Mouse (Mus musculus) mesoderm, embryonic 11.5 days (tissue): ENCODE data around the gene Sox5.
A peak's percentile ranks its signal among the peaks of the same experiment; 100 is the strongest.

ENCODE experiments used
- DNase-seq: peaks from one replicate; pipeline ENCODE4 v3.0.0-alpha.2; 2012; ENCODE audit warnings: low read depth, low spot score

Gene Sox5

GRCm38 (mm10) chr6:144659115-144660108 lies 122.4 kb downstream of the Sox5 start:
- DNase-seq = no peak

- no peak for DNase-seq
These were observed 128.9 kb downstream of the Sox5 start for GRCm38 (mm10) chr6:144652876-144653275.

- peak; percentile 21 for DNase-seq
These were observed 132.9 kb downstream of the Sox5 start for GRCm38 (mm10) chr6:144648896-144649295.

- peak; percentile 29 for DNase-seq
These were observed 133.6 kb downstream of the Sox5 start for GRCm38 (mm10) chr6:144648124-144648591.

- DNase-seq = no peak
These were observed 135.4 kb downstream of the Sox5 start for GRCm38 (mm10) chr6:144646331-144646730.

- DNase-seq = no peak
These were observed 136.0 kb downstream of the Sox5 start for GRCm38 (mm10) chr6:144645796-144646195.

- peak; percentile 51 for DNase-seq
These were observed 137.1 kb downstream of the Sox5 start for GRCm38 (mm10) chr6:144644711-144645110.

- DNase-seq = no peak
These were observed 138.2 kb downstream of the Sox5 start for GRCm38 (mm10) chr6:144643601-144644000.

GRCm38 (mm10) chr6:144641888-144642287 lies 139.9 kb downstream of the Sox5 start:
- no peak for DNase-seq

- DNase-seq = no peak
These were observed 141.2 kb downstream of the Sox5 start for GRCm38 (mm10) chr6:144640591-144640990.

GRCm38 (mm10) chr6:144638547-144638946 lies 143.2 kb downstream of the Sox5 start:
- no peak for DNase-seq

- no peak for DNase-seq
These were observed 154.2 kb downstream of the Sox5 start for GRCm38 (mm10) chr6:144627539-144628115.

GRCm38 (mm10) chr6:144621089-144621769 lies 160.5 kb downstream of the Sox5 start:
- DNase-seq = peak; percentile 38

- DNase-seq = no peak
These were observed 170.4 kb downstream of the Sox5 start for GRCm38 (mm10) chr6:144611383-144611791.

- DNase-seq = no peak
These were observed 170.9 kb downstream of the Sox5 start for GRCm38 (mm10) chr6:144610878-144611277.

- DNase-seq = no peak
These were observed 178.9 kb downstream of the Sox5 start for GRCm38 (mm10) chr6:144602883-144603282.

GRCm38 (mm10) chr6:144600351-144600750 lies 181.4 kb downstream of the Sox5 start:
- DNase-seq = no peak

GRCm38 (mm10) chr6:144598324-144598973 lies 183.3 kb downstream of the Sox5 start:
- no peak for DNase-seq

- peak; percentile 30 for DNase-seq
These were observed 185.1 kb downstream of the Sox5 start for GRCm38 (mm10) chr6:144596536-144597210.

GRCm38 (mm10) chr6:144584854-144585253 lies 196.9 kb downstream of the Sox5 start:
- no peak for DNase-seq
